Mouse (Mus musculus): ENCODE results near the gene Lmx1a. TPM values are rescaled to one million over a fixed set of nuclear protein-coding genes. Genes with fewer than 3 reads are reported as not detected.

The Lmx1a gene
- polyA plus RNA-seq, 1 experiment, result not detected

DNA sequence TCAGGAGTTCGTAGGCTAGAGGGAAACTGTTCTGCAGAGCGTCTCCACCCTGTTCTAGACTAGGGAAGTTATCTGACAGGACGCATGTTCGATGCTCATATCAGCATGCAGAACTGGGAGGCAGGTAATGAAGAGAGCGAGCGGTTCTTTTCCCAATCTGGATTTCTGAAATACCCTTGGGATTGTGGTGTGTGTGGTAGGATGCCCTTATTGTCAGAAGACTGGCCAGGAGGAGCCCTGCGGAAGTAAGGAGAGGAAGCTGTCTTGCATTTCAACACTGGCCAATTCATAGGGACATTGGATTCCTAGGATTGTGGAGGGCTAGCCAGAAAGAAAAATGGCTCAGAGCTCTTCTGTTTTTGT lies 3.6 kb downstream of the Lmx1a start:
- H3K36me3 ChIP-seq (replicated peaks; ENCODE audit: low read length), result no peaks in the 10 kb centered on the region
- H3K9me3 ChIP-seq, result 0 out of 2 replicates have a peak, but pooled peaks cover 2% of the 10 kb centered on the region
- peaks cover 81% of the 10 kb centered on the region for H3K27me3 ChIP-seq (replicated peaks)
- no peak for TF ChIP-seq FLI1 (IDR thresholded peaks at IDR 0.05; ENCODE audit: low read length)
- TF ChIP-seq GATA1 (IDR thresholded peaks at IDR 0.05; ENCODE audit: borderline replicate concordance, low read length), result no peak
- H3K4me1 ChIP-seq, result peaks cover 8% of the 10 kb centered on the region
- H3K4me3 ChIP-seq (replicated peaks), result no peak overlapping the region

DNA sequence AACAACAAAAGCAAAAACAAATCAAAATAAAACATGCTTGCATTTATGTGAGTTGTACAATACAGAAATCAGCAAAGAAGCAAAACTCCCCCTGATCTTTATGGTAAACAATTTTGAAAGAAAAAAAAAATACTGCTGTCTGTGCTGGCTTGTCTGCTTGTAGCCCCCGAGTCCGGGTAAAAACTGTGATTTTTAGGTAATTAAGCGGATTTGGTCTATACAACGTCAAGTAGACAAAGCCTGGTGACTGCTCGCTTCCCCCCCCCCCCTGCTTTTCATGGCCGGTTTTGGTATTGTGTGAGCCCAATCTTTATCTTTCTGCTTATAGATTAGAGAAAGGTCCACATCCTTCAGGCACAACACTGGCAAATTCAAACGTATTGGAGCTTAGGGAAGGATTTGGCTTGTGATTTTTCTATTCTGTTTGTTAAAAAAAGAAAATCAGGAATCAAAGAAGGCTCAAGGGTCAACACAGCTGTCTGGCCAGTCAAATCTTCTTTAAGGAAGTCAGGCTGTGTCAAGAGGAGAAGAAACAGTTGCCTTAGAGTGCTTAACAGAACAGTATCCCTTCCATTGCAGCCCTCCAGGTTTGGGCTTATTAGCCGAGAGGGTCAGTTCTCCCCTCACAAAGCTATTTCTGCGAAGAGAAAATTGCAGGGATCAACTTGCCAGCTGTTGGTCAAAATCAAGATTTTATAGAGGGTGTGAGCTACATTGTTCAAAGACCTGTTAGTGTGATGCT lies 4.6 kb downstream of the Lmx1a start:
- Histone ChIP-seq H3K27me3 (replicated peaks) (peaks cover 71% of the 10 kb centered on the region), H3K4me1 (peaks cover 8% of the 10 kb centered on the region), H3K4me3 (replicated peaks) (no peak overlapping the region), H3K36me3 (replicated peaks; ENCODE audit: low read length) (no peaks in the 10 kb centered on the region), H3K9me3 (0 out of 2 replicates have a peak, but pooled peaks cover 2% of the 10 kb centered on the region)
- TF ChIP-seq FLI1 (IDR thresholded peaks at IDR 0.05; ENCODE audit: low read length), result no peak
- no peak for TF ChIP-seq GATA1 (IDR thresholded peaks at IDR 0.05; ENCODE audit: borderline replicate concordance, low read length)

GRCm38 (mm10) chr1:167694731-167695130 lies 5.7 kb downstream of the Lmx1a start:
- H3K27me3 ChIP-seq (replicated peaks), result peaks cover 63% of the 10 kb centered on the region
- no peaks in the 10 kb centered on the region for H3K9me3 ChIP-seq
- H3K36me3 ChIP-seq (replicated peaks; ENCODE audit: low read length), result no peaks in the 10 kb centered on the region
- TF ChIP-seq GATA1 (IDR thresholded peaks at IDR 0.05; ENCODE audit: borderline replicate concordance, low read length), result no peak
- no peak for TF ChIP-seq FLI1 (IDR thresholded peaks at IDR 0.05; ENCODE audit: low read length)
- no peak overlapping the region for H3K4me3 ChIP-seq (replicated peaks)
- H3K4me1 ChIP-seq, result peaks cover 8% of the 10 kb centered on the region

- Histone ChIP-seq H3K4me3 (replicated peaks) (no peak overlapping the region), H3K4me1 (peaks cover 8% of the 10 kb centered on the region), H3K36me3 (replicated peaks; ENCODE audit: low read length) (no peaks in the 10 kb centered on the region), H3K27me3 (replicated peaks) (peaks cover 52% of the 10 kb centered on the region), H3K9me3 (0 out of 2 replicates have a peak, but pooled peaks cover under 1% of the 10 kb centered on the region)
- TF ChIP-seq FLI1 (IDR thresholded peaks at IDR 0.05; ENCODE audit: low read length), result no peak
- TF ChIP-seq GATA1 (IDR thresholded peaks at IDR 0.05; ENCODE audit: borderline replicate concordance, low read length), result no peak
Measured at GRCm38 (mm10) chr1:167695910-167696459, 6.9 kb downstream of the Lmx1a start.

DNA sequence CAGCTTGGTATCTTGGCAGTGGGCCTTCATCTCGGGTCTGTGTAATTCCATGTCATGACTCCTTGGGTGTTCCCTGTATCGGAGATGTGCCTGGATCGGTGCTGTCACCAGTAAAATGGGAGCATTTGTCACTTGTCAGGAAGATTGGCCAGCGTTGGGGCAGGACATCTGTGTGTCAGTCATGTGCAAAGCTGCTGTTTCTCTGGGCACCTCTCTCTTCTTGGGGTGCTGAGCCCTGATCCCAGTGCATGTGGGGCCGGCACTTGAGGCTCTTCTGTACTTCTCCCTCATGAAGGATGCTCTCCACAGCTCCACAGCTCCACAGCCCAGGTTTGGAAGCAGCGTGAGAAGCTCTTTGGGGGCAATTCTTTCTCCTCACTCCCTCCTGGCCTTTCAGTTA lies 10.7 kb downstream of the Lmx1a start:
- no peak overlapping the region for H3K4me3 ChIP-seq (replicated peaks)
- TF ChIP-seq FLI1 (IDR thresholded peaks at IDR 0.05; ENCODE audit: low read length) (no peak), GATA1 (IDR thresholded peaks at IDR 0.05; ENCODE audit: borderline replicate concordance, low read length) (no peak)

DNA sequence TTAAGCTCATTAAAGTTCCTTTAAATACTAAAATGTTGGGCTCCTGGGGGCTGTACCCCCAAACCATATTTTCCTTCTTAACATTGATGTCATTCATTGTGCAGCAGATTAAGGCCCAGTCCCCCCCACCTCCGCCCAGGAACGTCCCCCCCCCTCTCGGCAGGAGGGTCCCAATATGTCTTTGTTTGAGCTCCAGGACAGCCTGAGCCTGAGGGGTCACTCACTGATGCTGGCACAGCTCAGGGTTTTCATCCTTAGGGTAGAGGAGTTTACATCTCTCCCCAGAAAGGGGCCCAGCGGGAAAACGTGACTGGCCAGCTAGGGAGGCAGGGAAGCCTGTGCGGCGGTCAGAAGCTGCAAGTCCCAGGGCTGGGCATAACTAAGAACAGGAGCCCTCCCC lies 11.2 kb downstream of the Lmx1a start:
- Histone ChIP-seq H3K4me1 (no peaks in the 10 kb centered on the region), H3K4me3 (replicated peaks) (no peak overlapping the region), H3K9me3 (peaks cover 9% of the 10 kb centered on the region; the same call in 1 of the 2 replicates), H3K36me3 (replicated peaks; ENCODE audit: low read length) (no peaks in the 10 kb centered on the region), H3K27me3 (replicated peaks) (peaks cover 12% of the 10 kb centered on the region)
- TF ChIP-seq FLI1 (IDR thresholded peaks at IDR 0.05; ENCODE audit: low read length), result no peak
- no peak for TF ChIP-seq GATA1 (IDR thresholded peaks at IDR 0.05; ENCODE audit: borderline replicate concordance, low read length)

More for the DNA sequence above, 10.7 kb downstream of the Lmx1a start:
- Histone ChIP-seq H3K4me1 (no peaks in the 10 kb centered on the region), H3K9me3 (peaks cover 9% of the 10 kb centered on the region; the same call in 1 of the 2 replicates), H3K27me3 (replicated peaks) (peaks cover 17% of the 10 kb centered on the region), H3K36me3 (replicated peaks; ENCODE audit: low read length) (no peaks in the 10 kb centered on the region)

DNA sequence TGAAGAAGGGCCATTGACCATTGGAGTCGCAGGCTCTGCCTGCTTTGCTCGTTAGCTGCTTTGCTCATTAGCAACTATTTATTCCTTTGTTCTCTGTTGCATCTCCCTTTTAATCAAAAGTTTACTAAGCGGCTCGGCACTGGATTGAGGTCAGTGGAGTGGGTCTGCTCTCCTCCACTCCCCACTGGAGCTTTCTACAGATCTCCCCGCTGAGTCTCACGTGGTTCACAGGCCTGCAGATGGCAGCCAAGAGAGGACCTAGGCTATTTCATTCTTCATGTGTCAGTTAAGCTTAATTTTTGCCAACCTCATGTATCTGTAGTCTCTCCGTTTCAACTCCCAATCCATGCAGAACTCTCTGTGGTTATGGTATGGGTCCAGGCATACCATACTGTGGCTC lies 16.5 kb downstream of the Lmx1a start:
- no peak overlapping the region for H3K4me3 ChIP-seq (replicated peaks)
- no peaks in the 10 kb centered on the region for H3K4me1 ChIP-seq
- H3K9me3 ChIP-seq, result peaks cover 9% of the 10 kb centered on the region; the same call in 1 of the 2 replicates
- peaks cover 2% of the 10 kb centered on the region for H3K27me3 ChIP-seq (replicated peaks)
- no peaks in the 10 kb centered on the region for H3K36me3 ChIP-seq (replicated peaks; ENCODE audit: low read length)
- TF ChIP-seq GATA1 (IDR thresholded peaks at IDR 0.05; ENCODE audit: borderline replicate concordance, low read length) (no peak), FLI1 (IDR thresholded peaks at IDR 0.05; ENCODE audit: low read length) (no peak)

DNA sequence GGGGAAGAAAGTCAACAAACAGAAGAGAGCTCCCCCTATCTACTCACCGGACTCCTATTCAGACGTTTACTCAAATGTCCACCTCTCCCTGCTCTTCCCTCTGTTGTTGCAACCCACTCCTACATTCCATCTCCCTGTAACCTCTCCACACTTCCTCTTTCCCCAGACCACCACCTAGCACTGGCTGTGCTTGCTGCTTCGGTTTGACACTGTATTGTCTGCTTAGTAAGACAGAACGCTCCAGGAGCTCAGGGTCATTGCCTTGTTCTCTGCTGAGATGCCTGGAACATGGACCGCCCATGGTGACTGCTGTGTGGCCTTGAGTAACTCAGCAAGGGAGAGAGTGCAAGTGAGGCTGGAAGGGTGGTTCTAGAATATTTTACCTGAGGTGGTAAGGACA lies 19.7 kb downstream of the Lmx1a start:
- no peak overlapping the region for H3K4me3 ChIP-seq (replicated peaks)
- H3K36me3 ChIP-seq (replicated peaks; ENCODE audit: low read length), result no peaks in the 10 kb centered on the region
- no peaks in the 10 kb centered on the region for H3K9me3 ChIP-seq
- no peak for TF ChIP-seq GATA1 (IDR thresholded peaks at IDR 0.05; ENCODE audit: borderline replicate concordance, low read length)
- TF ChIP-seq FLI1 (IDR thresholded peaks at IDR 0.05; ENCODE audit: low read length), result no peak
- H3K4me1 ChIP-seq, result no peaks in the 10 kb centered on the region
- peaks cover 2% of the 10 kb centered on the region for H3K27me3 ChIP-seq (replicated peaks)

DNA sequence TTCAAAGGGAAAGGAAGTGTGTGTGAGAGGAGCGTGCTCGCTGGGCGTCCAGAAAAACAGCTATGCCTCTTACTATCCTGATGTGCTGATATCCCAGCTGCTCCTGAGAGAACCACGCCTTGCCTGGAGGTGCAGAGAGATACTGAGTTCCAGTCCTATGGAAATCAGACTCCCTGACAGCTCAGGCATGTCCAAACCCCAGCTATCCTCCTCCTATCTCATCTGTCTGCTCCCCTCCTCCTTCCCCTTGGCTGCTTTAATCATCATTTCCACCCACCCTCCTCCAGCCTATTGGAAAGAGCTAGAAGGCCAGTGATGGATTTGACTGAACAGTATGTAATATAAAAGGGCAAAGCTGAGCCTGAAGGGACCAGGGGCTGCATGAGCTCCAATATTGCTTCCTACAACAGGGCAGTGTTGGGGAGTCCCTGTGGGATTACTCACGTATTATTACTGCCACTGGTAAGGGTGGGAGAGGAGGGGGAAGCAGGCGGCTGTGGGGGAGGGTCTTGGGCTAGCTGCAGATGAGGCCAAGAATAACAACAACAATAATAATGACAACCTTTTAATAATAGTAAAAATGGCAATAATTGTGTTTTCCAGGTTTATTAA lies 26.8 kb downstream of the Lmx1a start:
- TF ChIP-seq GATA1 (IDR thresholded peaks at IDR 0.05; ENCODE audit: borderline replicate concordance, low read length) (no peak), FLI1 (IDR thresholded peaks at IDR 0.05; ENCODE audit: low read length) (no peak)
- Histone ChIP-seq H3K4me1 (no peaks in the 10 kb centered on the region), H3K9me3 (no peaks in the 10 kb centered on the region), H3K4me3 (replicated peaks) (no peak overlapping the region), H3K27me3 (replicated peaks) (no peaks in the 10 kb centered on the region), H3K36me3 (replicated peaks; ENCODE audit: low read length) (no peaks in the 10 kb centered on the region)

DNA sequence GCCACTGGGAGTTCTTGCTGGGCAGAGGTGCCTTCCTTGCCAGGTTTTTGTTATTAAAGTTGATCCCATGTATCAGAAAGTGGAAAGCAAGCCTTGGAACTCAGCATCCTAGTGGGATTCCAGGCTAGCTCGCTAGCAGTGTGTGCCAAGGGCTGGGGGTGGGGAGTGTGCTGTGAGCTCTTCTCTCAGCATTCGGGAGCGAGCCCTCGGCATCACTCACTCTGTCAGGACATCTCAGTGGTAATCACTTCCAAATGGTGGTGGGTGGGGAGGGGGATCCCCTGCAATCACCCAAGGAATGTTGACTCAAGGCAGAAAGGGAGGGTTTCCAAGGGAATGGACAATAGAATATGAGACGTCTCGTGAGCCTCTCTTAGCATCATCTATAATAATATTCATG lies 45.4 kb downstream of the Lmx1a start:
- no peak for TF ChIP-seq FLI1 (IDR thresholded peaks at IDR 0.05; ENCODE audit: low read length)
- TF ChIP-seq GATA1 (IDR thresholded peaks at IDR 0.05; ENCODE audit: borderline replicate concordance, low read length), result no peak
- 0 out of 2 replicates have a peak, but pooled peaks cover 2% of the 10 kb centered on the region for H3K9me3 ChIP-seq

More for the DNA sequence above, 45.4 kb downstream of the Lmx1a start:
- peaks cover 4% of the 10 kb centered on the region for H3K27me3 ChIP-seq (replicated peaks)
- no peak overlapping the region for H3K4me3 ChIP-seq (replicated peaks)
- no peaks in the 10 kb centered on the region for H3K4me1 ChIP-seq
- H3K36me3 ChIP-seq (replicated peaks; ENCODE audit: low read length), result no peaks in the 10 kb centered on the region

Measured in megakaryocyte, embryonic 14.5 days (primary cell).